Mouse (Mus musculus) cerebellum, adult 8-10 months (tissue): ENCODE results near the gene Nbeal1.

Experiments
- DNase-seq: peaks from one replicate; pipeline ENCODE4 v3.0.0; 2022

The Nbeal1 gene

DNA sequence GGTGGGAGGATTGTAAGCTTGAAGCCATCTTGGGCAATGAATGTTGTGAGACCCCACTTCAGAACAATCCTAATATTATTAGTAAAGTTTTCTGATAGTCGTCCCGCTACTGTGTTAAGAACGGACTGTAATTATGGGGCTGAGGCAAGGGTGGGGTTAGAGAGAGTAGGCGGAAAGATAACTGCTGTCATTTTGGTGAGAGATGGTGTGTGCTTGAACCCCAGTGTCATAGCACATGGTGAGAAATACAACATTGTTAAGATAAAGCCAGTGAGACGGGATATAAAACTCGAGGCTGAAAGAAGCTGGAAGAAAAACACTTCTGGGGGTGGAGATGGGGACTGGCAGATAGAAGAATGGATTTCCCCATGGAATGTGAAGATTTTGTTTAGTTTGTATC lies 164.3 kb downstream of the Nbeal1 start:
- DNase-seq, result no peak

DNA sequence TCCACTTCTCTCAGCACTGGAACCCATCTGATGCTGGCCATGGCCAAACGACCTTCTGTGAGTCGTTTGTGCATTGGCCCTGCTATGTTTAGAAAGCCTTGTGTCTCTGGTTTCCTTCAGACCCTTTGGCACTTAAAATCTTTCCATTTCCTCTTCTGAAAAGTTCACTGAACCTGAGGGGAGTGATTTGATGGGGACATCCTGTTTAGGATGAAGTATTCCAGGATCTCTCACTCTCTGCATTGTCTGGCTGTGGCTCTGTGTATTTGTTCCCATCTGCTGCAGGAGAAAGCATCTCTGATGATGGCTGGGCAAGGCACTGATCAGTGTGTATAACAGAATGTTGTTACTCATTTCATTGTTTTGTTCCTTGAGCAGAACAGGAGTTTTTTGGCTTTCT lies 165.3 kb downstream of the Nbeal1 start:
- no peak for DNase-seq

DNA sequence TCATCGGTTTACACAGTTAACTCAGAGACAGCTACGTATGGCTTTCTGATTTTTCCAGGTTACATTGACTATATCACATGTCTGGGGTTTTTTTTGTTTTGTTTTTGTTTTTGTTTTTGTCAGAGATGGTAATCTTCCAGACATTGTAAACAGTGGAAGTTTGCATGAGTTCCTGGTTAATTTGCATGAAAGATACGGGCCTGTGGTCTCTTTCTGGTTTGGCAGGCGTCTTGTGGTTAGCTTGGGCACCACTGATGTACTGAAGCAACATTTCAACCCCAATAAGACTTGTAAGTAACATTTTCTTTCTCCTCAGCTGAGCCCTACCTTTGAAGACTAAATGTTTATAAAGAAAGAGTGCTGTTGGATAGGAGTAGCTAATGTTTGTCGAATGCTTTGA lies 172.4 kb downstream of the Nbeal1 start:
- DNase-seq, result no peak

DNA sequence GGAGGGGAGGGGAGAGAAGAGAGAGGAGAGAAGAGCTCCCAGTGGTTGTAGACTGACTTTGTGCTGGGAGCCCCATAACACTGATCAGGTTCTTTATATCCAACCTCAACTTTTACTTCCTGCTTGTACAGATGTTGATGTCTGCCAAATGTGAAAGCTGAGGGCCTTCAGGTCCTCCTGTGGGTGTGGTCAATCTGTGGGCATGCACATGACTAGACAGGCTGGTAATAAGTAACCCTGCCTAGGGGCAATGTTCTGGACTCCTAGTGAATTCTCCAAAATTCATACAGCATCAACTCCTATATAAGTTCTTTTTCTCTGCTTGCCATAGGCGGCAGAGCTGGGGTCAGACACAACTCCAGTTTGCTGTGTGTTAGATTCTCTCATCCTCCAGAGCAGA lies 181.2 kb downstream of the Nbeal1 start:
- DNase-seq, result no peak

DNA sequence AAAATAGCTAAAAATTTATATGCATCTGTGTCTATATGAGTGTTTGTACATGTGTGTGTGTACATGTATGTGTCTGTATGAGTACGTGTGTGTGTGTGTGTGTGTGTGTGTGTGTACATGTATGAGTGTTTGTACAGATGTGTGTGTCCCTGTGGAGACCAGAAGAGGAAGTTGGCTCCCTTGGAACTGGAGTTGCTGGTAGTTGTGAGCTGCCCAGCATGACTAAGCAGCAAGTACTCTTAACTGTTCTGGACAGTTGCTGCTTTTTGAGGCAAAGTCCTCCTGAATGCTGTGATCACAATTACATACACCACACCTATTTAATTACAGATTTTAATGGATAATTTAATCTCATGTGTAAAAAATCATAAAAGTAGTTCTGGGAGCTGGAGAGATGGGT lies 196.2 kb downstream of the Nbeal1 start:
- no peak for DNase-seq

DNA sequence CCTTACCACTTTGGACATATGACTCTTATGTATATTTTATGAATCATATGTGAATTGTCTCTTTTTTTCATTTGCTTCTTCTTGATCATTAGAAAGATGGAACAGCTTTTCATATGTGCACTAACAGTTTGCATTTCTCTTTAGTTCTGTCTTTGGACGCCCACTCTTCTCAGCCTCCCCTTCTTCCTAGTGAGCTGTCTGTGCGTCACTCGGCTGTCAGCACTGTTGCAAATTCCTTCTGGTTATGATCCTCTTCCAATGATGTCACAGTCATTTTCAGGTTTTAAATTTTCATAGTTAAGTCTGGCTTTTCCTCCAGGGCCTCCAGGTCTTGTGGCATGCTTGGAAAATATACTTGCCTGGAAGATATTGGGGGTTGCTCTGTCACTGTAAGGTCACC lies 201.5 kb downstream of the Nbeal1 start:
- no peak for DNase-seq
